Mouse (Mus musculus) splenic B cell, adult 2 months (primary cell): ENCODE measurements around the gene Birc7.

Source experiments
- DNase-seq: peaks from one replicate; pipeline ENCODE4 v3.0.0-alpha.2; 2011; ENCODE audit warnings: low read depth, low spot score
- H3K27me3 ChIP-seq: 2 replicates; pipeline ENCODE4 v1.6.1; 2012; ENCODE audit warnings: mild to moderate bottlenecking, low read length, moderate library complexity, mixed read lengths; ENCODE audit not compliant: control insufficient read depth, poor library complexity, insufficient read depth, severe bottlenecking
- H3K36me3 ChIP-seq: 2 replicates; pipeline ENCODE4 v1.6.1; 2012; ENCODE audit warnings: mild to moderate bottlenecking, low read length, moderate library complexity, mixed read lengths; ENCODE audit not compliant: control insufficient read depth, poor library complexity, insufficient read depth, severe bottlenecking

Birc7 gene

DNA sequence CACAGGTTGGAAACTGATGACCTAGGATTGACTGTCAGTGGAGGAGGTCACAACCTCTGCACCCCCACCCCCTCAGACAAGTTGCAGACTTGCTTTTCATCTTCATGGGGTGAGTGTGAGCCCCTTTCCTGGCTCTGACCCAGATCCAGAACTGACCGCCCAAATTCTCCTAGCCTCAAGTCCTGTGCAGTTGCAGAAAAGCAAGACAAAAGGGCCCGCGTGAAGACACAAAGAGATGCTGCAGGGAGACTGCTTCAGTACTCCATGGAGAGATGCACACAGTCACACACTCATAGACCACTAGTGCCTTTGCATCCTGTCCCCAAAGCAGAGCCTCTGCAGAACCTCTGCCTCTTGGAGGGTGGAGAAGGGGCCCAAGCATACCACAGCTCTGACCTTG lies 33.5 kb upstream of the Birc7 start:
- no peak for DNase-seq
- Histone ChIP-seq H3K27me3 (0 out of 2 replicates have a peak, but pooled peaks cover 4% of the 10 kb centered on the region), H3K36me3 (no peaks in the 10 kb centered on the region)

DNA sequence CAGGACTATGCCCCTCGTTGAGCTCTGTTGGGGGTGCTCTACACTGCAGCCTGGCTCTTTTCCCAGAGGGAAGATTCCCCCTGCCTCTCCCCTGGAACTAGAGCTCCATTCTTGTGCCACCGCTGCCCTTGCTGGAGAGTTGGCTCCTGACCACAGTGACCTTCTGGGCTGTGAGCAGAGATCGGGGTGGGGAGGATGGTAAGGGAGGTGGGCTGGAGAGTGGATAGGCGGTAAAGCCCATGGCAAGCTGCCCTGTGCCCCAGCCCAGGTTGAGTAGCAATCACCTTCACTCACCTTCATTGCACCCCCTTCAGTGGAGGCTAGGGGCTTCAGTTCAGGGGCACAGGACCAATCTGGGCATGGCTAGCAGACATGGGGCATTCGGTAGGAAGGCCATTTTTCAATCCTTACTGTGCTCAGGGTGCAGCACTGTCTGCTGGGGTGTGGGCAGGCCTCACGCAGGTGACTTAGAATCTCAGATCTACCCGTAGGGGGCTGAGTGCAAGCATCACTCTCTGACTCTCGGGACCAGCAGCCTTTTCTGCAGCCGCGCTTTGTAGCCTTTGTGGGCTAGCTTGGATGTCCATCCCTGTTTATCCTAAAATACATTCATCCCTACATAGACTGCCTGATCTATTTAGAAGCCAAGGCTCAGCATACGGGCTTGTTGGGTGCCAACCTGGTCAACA lies 32.8 kb upstream of the Birc7 start:
- H3K36me3 ChIP-seq: no peaks in the 10 kb centered on the region
- DNase-seq: no peak
- H3K27me3 ChIP-seq: 0 out of 2 replicates have a peak, but pooled peaks cover 4% of the 10 kb centered on the region

DNA sequence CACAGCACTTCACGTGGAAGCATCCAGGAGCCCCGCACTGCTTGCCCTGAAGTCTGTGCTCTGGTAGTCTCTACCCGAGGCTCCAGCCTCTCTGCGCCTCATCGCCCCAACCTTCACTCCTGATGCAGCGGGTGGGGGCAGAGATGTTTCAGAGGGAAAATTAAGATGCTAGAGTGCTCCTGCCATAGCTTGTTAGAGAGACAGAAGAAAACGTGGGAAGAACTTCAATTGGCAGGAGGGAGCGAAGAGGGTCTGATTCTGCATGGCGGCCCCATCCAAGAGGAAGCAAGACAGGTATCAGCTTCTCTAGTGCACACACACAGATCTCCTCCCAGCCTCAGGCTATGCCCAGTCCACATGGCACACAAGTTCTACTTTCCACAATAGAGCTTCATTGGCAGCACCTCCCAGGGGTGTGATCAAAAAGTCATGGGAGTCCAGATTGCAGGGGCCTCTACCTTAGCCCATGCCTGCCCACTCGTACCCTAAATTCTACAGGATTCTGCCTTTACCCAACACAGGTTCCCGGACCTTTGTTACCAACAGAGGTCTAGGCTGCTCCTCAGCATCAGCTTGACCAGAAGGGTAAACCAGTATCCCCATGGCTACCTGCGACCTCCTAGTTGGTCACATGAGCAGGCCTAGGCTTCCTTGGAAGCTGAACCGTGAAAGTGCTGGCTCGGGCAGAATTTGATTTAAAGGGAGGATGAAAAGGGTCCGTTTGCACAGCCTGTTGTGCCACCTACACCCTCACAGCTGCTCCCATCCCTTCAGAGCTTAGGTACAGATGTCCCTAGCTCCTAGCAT lies 31.8 kb upstream of the Birc7 start:
- 0 out of 2 replicates have a peak, but pooled peaks cover 2% of the 10 kb centered on the region for H3K27me3 ChIP-seq
- no peaks in the 10 kb centered on the region for H3K36me3 ChIP-seq
- DNase-seq: no peak

DNA sequence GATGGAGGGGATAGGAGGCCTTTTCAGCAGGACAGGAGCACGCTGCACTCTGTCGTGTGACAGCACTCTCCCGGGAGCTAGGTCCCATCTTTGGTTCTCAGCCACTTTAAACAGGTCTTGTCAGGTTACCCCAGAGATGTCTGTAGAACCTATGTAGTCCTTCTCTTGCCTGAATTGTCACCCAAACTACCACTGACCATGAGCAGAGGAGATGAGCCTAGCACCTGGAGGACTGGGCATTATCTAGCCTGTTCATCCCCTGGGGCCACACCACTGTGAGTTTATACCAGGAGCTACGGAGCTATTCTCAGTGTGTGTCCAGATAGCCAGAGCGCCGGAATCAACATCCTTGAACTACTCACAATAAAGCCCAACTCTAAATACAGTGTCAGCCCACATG lies 31.0 kb upstream of the Birc7 start:
- H3K36me3 ChIP-seq: no peaks in the 10 kb centered on the region
- no peak for DNase-seq
- H3K27me3 ChIP-seq: 0 out of 2 replicates have a peak, but pooled peaks cover 2% of the 10 kb centered on the region

DNA sequence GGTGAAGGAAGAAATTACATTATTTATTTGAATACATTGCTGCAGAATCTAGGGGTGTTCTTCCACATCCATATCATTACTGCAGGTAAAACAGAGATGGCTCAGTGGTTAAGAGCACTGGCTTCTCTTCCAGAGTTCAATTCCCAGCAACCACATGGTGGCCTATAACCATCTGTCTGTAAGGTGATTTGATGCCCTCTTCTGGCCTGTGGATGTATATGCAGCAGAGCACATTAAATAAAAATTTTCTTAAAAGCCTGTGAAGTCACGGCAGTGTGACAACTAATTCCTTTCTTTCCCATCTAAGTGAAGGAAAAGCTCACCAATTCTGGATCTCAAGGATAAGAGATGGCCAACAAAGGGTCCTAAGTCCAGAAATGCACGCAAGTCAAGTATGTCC lies 26.7 kb upstream of the Birc7 start:
- peak; percentile 54 for DNase-seq

DNA sequence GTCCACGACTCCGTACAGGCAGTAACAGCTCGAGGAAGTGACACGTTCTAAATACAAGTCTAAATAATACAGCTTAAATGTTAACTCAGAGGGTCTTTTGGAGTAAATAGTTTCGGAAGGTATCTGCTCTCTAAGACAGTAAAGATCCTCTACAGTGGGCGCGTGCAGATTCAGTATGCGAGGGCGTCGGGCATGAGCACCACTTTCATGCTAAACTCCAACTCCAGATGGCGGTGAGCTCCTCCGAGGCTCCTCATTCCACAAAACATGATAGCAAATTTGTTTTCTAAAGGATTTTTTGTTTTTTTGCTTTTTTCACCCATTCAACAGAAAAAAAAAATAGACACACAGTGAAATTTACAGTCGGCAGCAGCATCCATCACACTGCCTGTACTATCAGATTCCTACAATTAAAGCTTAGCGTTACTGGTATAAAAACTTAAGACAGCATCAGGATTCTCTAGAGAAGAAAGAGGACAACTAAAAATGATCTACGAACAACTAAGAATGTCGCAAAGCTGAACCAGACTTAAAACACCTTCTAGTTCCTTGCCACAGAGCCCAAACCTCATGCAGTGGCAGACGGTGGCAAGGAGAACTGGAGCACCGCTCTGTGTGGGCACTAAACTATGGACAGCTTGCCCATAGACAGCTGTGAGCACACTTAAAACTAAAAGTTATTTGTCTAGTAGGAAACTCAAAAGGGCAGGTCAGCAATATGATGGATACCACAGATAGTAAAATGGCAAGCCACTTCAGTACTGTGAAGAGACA lies 24.2 kb upstream of the Birc7 start:
- H3K36me3 ChIP-seq: 0 out of 2 replicates have a peak, but pooled peaks cover 8% of the 10 kb centered on the region
- no peaks in the 10 kb centered on the region for H3K27me3 ChIP-seq
- no peak for DNase-seq

More for the DNA sequence above, 26.7 kb upstream of the Birc7 start:
- Histone ChIP-seq H3K27me3 (no peaks in the 10 kb centered on the region), H3K36me3 (0 out of 2 replicates have a peak, but pooled peaks cover 1% of the 10 kb centered on the region)

DNA sequence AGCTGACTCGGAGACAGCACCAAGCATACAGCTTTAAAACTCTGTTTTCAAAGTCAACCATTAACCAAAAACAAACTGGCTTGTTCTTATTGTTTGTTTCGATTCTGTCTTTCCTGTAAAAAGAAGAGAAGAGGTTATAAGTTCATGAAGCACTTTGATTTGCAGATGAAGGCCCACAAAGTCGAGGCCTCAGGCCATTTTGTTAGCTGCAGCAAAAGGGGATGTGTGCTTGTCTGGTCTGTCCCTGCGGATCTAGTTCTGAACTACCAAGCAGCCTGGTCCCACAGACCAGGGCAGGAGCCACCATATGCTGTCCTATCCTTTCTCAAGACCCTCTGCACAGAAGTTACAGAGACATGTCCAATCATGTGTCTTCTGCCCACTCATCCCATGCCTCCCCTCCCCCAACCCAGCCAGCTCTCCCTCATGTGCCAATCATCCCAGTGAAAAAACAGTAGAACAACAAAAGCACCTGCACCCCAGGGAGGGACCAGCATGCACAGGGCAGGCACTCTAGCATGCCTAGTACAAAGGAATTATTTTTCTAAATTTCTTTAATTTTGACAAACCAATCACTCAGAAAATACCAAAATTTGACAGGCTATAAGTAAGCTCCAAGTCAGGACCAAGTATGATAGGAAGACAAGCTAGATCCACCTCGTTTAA lies 23.1 kb upstream of the Birc7 start:
- no peaks in the 10 kb centered on the region for H3K27me3 ChIP-seq
- DNase-seq: no peak
- H3K36me3 ChIP-seq: peaks cover 8% of the 10 kb centered on the region; the same call in 1 of the 2 replicates

DNA sequence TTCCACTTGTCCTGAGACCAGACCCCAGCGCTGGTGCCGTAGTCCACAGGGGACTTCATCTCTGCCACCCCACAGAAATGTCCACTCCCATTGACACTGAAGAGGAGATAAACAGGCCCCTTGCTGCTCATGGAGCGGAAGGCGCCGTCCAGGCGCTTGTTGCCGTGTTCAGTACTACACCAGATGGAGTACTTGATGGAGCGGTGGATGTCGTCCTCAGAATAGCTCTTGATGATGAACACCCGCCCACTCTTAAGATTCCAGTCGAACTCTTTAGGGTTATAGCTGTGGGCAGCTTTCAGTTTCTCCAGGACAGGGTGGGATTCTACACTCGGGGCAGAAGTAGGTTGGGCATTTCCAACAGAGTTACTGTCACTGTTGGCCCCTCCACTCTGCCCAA lies 17.9 kb upstream of the Birc7 start:
- no peak for DNase-seq
- peaks cover 17% of the 10 kb centered on the region for H3K36me3 ChIP-seq
- H3K27me3 ChIP-seq: no peaks in the 10 kb centered on the region

DNA sequence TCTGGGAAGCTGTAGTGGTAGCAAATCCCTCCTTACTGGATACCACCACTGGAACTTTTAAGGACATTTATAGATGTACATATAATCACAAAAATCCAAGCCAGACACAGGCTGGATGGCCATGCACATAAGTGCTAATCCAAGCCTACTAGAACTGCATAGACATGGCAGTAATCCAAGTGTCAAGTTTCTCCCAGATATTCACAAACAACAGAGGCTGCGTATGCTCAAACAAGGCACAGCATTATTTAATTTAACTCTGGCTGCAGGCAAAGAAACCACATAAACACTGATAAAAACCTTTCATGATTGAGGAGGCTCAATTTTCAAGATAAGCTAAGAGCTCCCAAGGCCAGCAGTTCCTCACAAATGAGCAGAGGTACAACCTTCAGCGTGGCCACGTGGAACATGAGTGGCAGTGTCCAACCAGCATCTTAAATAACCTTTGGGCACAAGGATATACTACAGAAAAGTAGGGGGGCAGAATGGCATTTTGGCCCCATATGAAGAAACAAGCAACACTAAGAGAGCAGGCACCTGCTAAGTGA lies 12.9 kb upstream of the Birc7 start:
- DNase-seq: no peak
- Histone ChIP-seq H3K27me3 (no peaks in the 10 kb centered on the region), H3K36me3 (peaks cover 12% of the 10 kb centered on the region)

DNA sequence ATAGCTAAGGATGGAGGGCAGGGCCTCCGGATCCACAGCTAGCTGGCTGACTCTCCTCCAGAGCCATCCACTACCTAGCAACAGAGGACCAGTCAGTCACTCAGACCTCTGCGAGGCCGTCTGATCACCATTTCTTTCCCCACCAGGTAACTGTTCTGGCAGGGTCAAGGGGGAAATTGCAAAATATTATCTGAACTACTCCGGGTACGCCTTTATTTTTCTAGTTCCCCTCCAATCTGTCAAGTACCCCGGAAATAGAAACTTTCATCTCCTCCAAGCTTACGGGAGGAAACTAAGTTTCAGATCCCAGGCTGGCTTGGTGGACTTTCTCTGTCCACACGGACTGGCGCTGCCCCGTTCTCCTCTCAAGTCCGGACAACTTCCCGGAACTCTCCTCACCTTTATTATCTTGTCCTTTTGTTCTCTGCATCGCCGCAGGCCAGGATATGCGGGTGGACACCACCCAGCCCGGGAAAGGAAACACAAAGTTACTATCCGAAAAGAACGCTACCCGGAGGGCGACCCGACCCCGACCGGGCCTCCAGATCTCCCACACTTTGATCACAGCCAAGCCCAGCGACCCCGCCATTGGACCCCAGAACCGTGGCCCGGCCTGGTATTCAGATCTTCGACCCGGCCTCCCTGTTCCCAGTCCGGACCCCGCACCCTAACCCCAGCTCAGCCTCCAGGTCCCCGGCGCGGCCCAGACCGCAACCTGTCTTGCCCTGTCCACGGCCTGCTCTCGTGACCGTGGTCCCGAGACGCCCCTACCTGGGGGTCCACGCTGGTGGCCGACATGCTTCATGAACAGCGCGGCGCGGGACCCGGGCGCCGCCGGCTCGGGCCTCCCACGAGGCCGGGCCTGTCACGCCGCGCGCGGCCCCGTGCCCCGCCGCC lies 8.7 kb upstream of the Birc7 start:
- Histone ChIP-seq H3K36me3 (peaks cover 5% of the 10 kb centered on the region; the same call in 1 of the 2 replicates), H3K27me3 (no peaks in the 10 kb centered on the region)
- no peak for DNase-seq

DNA sequence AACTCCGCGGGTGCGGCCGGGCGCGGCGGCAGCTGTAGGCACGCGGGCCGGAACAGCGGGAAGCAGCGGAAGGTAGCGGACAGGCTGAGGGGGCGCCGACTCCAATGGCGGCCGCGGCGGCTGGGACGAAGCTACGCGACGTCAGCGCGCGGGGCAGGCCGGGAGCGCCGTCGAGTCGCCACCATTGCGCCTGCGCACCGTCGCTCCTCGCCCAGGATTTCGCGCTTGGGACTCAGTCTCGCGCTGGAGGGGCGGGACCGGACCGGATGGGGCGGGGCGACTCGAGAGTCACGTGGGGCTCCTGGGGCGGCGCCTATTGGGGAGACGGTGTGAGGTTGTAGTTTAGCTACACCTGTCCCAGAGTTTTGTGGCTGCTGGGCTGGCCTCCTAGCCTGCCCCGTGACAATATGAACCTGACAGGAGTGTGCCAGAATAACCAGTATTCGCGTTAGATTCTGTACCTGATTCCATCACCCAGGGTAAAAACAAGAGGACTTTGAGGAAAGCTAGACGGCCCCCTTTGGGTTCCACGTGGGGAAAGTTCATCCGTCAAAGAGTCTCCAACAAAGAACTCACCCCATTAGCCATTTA lies 7.9 kb upstream of the Birc7 start, which contains the start of gene Ythdf1:
Ythdf1 (minus strand) TSS at position 140 of the 591 bp plus-strand sequence.
- peak; percentile 98 for DNase-seq
- no peaks in the 10 kb centered on the region for H3K27me3 ChIP-seq
- peaks cover 5% of the 10 kb centered on the region; the same call in 1 of the 2 replicates for H3K36me3 ChIP-seq

DNA sequence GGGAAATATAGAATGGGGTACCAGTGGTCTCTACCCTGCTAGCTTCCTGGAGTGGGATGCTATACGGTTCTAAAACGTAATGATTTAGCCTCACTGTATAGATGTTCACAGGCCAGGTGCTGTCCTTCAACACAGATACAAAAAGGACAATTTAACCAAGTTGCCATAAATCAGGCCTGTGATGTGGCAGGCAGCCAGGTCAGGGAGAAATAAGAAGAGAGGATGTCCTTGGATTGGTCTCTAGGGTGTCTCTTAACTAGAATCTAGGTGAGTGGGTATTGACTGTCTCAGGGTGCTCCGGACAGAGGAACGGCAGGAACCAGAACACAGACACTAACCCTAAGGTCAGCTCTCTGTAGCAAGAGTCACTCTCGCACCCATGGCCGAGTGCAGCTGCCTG lies 6.1 kb upstream of the Birc7 start:
- no peak for DNase-seq
- Histone ChIP-seq H3K27me3 (no peaks in the 10 kb centered on the region), H3K36me3 (peaks cover 2% of the 10 kb centered on the region; the same call in 1 of the 2 replicates)

DNA sequence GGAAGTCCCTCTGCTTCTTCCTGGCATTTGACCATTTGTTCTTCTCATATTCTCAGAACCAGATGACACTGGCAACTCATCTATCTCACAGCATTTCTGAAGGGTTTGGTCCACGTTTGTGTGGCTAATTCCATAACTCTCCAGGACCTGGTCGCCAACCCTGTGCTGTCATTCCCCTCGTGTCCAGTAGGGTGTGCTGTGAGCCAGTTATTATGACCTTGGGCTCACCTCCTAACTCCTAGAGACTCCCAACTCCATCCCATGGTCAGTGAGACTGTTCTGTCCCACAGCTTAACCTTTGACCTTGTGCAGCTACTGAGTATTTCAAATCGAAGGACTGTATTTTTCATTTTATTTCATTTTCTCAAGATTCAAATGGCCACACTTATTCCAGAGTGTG lies 3.6 kb upstream of the Birc7 start:
- H3K27me3 ChIP-seq: no peaks in the 10 kb centered on the region
- DNase-seq: peak; percentile 80
- no peaks in the 10 kb centered on the region for H3K36me3 ChIP-seq
